Mouse (Mus musculus) left cerebral cortex, postnatal 36 days (tissue): Measurements from ENCODE around the gene Zfp784. TPM values are rescaled to one million over a fixed set of nuclear protein-coding genes. Genes with fewer than 3 reads are reported as not detected.
"Not testable (repeated sequence)": the region's sequence is repeated elsewhere in the genome, so short reads cannot be mapped to it uniquely, and the experiment has no call there.

ENCODE experiments used
- DNase-seq, 2 experiments: peaks; one replicate each; pipeline ENCODE4 v3.0.0; 2021 to 2022; ENCODE audit warnings: low spot score in 2 of 2, mixed read lengths in 1 of 2
- intact Hi-C: fragments of 180-260 bp; cut with DNase I; formaldehyde crosslinking; loops from one replicate; pipeline ENCODE4 v1.15.1; 2025
- total RNA-seq, 2 experiments: library from RNA; stranded (reverse); gene quantifications; 2 replicates each; pipeline ENCODE4 v1.2.3; 2021

Zfp784 gene
- total RNA-seq: 1 to 10 TPM; 5.3 to 5.7 TPM

DNA sequence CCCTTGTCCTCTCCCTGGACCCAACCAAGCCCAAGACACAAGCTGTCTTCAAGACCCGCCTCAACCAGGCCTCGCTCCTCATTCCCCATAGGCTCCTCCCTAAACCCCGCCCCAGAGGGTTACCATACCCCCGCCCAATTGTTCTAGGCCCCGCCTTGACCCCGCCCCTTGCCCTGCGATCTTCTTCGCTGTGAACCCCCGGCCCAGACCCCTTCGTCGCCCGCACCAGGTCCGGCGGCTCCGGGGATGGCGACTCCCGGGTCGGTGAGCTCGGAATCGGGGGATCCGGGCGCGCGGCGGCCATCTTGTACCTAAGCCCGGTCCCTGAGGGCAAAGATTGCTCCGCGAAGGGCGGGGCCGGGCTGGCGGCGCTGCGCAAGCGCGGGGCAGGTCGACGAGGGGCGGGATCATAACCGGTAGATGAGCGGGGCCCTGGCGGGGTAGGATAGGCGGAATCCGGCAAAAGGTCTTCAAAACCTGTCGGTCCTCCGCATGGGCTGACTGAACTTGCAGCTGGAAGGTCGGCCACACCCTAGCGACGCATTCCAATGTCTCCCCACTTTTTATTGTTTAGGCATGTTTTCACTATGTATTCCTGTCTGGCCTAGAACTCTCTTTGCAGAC lies at the start of gene Zfp784:
Gene Zfp784, minus strand, starts transcription at position 338 of the 624 bp plus-strand sequence.
- intact Hi-C loops: no loop called here
- peak; percentile 93 for DNase-seq

DNA sequence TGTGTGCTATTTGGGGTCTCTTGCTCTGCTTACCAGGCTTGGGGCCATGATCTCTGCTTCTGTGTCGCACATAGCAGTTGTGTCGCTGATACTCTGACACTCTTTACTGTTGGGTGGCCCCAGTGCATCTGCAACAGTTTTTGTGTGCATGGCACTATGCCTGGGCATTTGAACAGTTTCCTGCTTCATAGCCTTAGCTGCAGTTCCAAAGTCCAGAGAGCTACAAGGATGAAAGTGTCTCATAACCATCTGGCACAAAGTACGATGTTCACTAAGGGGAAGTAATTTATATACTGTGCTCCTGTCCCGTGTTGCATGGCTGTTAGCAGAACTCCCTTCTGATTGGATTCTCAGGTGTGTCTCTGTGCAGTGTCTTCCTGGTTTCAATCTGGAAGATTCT lies 49.6 kb upstream of the Zfp784 start:
- intact Hi-C loops: loop anchor here (10.0 kb wide), 1 partner anchor 1443 kb away; the partner anchor contains the start of gene Cnot3
- no peak for DNase-seq

DNA sequence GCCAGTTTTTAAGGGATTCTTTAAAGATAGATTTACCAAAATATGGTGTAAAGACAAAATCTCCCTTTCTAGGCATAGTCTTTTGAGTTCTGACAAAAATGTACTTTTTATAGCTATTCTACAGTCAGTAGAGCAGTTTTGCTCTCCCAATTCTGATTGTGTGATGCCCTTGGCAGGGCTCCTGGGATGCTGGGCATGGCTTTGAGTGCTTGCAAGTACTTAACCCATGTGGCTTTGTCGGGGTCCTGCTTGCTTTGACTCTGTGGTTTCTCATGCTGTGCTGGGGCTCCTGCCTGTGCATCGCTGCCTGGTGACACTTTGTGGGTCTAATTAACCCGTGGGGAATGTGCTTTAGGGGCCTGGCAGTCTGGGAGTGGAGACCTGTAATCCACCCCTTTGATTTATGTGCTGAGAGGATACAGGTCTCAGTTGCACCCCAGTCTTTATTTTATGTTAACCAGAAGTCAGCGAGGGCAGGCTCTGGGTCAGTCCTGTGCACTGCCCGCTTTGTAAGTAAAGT lies 48.7 kb upstream of the Zfp784 start:
- intact Hi-C loops: loop anchor here (10.0 kb wide), 1 partner anchor 1442 kb away; the partner anchor contains the start of gene Cnot3
- no peak for DNase-seq

DNA sequence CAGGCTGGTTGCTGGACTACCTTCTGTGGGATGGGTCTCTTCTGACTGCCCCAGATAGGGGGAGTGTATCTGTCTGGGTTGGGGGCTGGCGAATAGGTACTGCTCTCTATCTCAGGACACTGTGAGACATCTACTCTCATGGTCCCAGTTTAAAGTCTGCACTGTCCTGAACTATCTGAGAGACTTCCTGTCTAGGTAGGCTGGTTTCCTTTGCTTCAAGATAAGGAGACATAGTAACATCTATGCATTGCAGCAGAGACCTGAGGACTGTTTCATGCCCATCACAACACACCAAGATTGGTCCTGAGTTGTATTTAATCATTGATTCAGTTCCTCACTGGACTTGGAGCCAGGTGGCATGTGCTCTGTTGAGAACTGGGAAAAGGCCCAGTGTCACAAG lies 47.3 kb upstream of the Zfp784 start:
- intact Hi-C loops: loop anchor here (10.0 kb wide), 1 partner anchor 1441 kb away; the partner anchor contains the start of gene Cnot3

DNA sequence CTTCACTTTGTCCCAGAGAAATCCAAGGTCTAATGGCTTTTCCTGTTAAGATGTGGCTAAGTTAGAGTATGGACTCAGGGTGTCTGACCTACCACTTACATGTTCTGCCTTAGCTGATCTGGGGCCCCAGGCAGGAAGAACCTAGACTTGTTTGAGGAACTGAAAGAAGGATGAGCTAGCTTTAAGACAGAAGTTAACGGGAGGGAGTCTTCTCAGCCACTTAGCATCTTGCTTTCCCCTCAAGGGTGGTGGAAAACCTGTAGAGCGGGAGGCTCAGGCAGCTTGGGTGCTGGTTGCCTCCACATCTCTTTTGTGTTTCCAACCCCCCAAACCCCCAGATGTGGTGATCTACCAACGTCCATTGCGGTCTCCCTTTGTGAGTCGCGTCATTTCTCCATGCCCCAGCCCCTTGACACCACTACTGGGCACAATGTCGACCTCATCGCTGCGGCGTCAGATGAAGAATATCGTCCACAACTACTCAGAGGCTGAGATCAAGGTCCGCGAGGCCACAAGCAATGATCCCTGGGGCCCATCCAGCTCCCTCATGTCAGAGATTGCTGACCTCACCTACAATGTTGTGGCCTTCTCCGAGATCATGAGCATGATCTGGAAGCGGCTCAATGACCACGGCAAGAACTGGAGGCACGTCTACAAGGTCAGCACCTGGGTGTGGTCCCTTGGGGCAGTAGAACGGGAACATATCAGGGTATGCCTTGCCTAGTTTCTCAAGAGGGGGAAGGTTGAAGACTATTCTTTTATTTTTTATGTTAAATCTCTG lies 45.3 kb upstream of the Zfp784 start:
- intact Hi-C loops: loop anchor here (10.0 kb wide), 1 partner anchor 1439 kb away; the partner anchor contains the start of gene Cnot3
- no peak for DNase-seq

More for the DNA sequence above, 47.3 kb upstream of the Zfp784 start:
- no peak for DNase-seq

DNA sequence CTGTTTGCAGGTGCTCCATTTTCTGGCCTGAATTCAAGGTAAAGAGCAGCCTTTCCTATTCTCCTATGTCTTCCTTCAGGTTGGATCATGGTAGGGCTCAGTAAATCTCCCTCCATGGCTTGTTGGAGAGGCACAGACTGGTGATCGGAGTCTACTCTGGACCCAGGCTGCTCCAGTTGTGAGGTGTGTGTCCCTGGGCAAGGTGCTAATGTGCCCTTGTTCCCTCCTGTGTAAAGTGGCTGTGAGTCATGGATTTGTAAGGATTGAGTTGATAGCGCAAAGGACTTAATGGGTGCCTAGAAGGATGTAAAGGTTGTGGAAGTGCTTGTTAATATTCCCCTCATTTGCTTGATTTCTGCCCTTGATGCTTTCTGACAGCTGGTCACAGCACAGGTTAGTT lies 43.7 kb upstream of the Zfp784 start:
- no peak for DNase-seq
- intact Hi-C loops: loop anchor here (10.0 kb wide), 1 partner anchor 1437 kb away; the partner anchor contains the start of gene Cnot3

DNA sequence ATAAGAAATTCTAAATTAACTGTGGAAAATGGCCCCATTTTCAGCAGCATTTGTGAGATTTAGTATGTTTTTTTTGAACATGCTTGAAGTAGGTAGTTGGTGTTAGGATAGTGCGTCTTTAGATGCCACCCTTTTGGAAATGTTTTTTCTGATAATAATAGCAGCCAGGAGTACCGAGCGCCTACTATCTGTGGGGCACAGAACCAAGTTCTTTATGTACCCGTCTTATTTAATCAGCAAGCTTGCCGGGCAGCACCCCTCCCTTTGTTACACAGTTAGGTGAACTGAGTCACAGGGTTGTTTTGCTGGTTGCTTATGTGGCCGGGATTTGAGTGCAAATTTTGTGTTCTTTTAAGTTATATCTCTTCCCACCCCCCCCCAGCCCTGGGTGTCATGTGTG lies 43.0 kb upstream of the Zfp784 start:
- intact Hi-C loops: loop anchor here (10.0 kb wide), 1 partner anchor 1436 kb away; the partner anchor contains the start of gene Cnot3

DNA sequence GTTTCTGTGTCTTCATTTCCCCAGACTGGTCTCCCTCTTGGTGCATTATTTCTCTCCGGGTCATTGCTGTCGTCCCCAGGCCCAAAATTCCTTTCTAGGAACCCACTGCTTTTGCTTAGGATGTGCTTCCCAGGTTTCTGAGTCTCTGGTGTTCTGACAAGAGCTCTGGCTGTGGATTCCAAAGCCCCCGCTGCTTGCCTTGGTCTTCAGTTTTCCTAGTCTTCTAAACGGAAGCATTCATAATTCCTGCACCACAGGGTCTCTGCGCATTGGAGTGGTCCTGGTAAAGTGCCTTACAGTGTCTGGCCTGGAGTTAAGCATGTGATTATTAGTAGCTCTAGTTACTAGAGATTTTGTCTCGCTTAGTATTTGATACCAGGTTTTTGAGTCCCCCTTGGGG lies 42.6 kb upstream of the Zfp784 start:
- intact Hi-C loops: loop anchor here (1.0 to 10.0 kb wide), 2 partner anchors 19 to 1436 kb away; partner anchors contain the start of genes Cnot3 and U2af2

More for the DNA sequence above, 43.0 kb upstream of the Zfp784 start:
- DNase-seq: no peak

DNA sequence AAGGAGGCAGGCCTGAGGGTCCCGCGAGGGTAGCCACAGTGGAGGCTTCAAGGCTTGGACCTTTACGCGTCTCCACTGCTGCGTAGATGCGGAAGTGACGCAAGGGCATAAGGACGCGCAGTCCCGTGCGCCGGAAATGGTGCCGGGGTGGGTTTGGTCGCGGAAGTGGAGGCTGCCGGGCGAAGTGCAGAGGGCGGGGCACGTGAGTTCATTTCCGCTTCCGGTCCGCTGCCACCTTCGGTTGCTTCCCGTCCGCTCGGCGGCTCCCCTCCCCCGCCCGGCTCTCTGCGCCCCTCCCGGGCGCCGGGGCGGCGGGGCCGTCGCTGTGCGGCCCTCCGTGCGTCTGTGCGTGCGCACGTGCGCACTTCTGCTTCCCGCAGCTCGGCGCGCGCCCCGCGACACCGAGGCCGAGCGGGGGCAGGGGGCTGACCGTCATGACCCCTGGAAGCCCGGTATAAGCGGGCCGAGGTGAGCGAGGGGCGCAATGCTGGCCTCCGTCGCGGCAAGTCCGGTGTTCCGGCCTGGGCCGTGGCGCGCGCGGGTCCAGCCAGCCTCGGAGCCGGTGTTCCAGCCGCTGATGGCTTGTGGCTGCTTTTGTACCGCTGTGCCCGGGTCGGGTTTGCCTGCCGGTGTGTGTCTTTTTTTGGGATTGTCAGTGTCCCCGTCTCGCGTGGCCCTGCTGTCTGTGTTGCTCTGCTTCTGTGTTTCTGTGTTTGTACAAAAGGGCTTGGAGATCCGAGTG lies 41.9 kb upstream of the Zfp784 start, which contains the start of gene Epn1:
Gene Epn1, plus strand, starts transcription at position 226 of the 742 bp plus-strand sequence.
- intact Hi-C loops: loop anchor here (1.0 to 10.0 kb wide), 2 partner anchors 18 to 1435 kb away; partner anchors contain the start of genes Cnot3 and U2af2
- peak; percentile 97 to 98 for DNase-seq

More for the DNA sequence above, 42.6 kb upstream of the Zfp784 start:
- no peak for DNase-seq

DNA sequence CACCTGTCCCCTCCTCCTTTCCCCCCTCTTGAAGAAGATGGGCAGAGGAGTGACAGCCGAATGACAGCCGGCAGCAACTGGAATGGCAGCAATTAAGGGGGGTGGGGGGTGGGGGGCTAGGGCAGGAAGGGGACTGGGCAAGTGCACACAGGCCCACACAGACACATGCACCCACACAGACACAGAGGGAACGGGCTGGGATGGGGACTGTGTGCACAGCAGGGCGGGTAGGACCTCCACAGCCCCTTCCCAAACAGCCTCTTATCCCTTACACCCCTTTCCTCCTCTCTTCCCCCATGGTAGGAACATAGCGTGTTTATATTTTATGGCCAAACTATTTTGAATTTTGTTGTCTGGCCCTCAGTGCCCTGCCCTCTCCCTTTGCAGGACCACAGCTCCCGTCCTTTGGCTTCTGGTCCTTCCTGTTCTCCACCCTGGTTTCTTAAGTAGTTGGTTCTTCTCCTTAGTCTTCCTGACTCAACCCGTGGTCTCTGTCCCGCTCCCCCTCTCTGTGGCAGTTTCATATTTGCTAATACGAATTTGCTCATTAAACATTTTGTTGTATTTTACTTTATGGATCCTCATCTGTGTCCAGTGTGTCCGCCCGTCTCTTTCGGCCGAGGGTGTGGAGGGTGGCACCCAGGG lies 41.2 kb upstream of the Zfp784 start:
- DNase-seq: not testable (repeated sequence)
- intact Hi-C loops: loop anchor here (1.0 to 10.0 kb wide), 2 partner anchors 17 to 1435 kb away; partner anchors contain the start of genes Cnot3 and U2af2

DNA sequence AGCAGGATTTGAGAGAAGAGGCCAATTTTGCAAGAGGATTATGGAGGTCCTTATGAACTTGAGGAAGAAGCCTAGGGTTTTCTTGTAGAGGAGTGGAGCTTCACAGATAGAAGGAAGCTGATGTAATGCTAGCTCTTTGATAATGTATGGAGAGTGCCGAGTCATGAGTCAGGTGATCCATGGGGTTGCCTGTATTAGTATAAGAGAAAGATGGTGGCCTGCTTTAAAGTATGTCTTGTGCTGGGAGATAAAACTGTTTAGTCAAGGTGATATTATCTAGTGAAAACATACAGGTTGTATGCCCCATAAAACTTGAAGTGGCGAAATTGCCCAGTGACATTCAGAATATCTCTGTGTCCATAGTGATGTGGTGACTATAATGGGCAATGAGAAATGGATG lies 38.7 kb upstream of the Zfp784 start:
- DNase-seq: no peak
- intact Hi-C loops: no loop called here

DNA sequence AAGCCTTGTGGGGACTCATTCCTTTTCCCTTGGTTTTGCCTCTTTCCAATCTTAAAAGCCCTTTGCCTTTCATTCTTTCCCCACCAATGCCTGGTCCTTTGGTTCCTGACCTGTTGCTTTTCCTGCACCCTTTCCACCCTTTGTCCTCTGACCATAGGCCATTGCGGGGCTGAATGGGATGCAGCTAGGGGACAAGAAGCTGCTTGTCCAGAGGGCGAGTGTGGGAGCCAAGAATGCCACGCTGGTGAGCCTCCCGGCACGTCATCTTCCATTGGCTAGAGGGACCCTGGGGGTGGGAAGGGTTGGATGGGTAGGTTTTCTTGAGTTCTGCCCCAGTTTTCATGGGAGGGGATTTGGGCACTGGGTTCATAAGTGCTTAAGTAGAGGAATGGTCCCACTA lies 36.7 kb upstream of the Zfp784 start:
- no peak for DNase-seq
- intact Hi-C loops: no loop called here

DNA sequence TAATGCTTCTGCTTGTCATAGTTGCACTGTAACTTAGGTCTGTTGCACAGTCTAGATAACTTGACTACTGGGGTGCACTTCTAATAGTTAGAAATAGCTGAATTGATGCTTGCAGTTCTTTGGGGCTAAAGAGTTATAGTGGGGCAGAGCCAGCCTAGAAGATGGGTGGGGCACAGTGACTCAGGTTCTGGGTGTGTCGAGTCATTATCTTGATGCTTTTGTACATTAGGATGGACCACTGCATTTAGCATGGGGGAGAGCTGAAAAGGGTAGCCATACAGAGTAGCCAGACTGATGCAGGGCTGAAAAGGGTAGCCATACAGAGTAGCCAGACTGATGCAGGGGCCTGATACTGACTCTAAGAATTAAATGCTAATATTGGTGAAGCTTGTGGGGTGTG lies 35.3 kb upstream of the Zfp784 start:
- DNase-seq: no peak
- intact Hi-C loops: no loop called here

DNA sequence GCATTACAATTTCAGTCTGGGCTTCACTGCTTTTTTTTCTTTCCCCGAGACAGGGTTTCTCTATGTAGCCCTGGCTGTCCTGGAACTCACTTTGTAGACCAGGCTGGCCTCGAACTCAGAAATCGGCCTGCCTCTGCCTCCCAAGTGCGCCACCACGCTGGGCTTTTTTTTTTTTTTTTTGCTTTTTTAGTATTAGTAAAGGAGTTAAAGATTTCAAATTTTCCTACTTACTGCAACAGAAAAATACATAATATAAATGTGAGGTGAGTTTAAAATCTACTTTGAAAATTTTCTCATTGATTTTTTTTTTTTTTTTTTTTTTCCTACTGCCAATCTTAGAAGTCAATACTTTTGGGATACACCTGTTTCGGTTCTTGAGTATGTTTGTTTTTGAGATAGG lies 26.6 kb upstream of the Zfp784 start:
- intact Hi-C loops: loop anchor here (10.0 kb wide), 1 partner anchor 1370 kb away; the partner anchor contains the start of genes Mboat7 and Tsen34
- DNase-seq: no peak

DNA sequence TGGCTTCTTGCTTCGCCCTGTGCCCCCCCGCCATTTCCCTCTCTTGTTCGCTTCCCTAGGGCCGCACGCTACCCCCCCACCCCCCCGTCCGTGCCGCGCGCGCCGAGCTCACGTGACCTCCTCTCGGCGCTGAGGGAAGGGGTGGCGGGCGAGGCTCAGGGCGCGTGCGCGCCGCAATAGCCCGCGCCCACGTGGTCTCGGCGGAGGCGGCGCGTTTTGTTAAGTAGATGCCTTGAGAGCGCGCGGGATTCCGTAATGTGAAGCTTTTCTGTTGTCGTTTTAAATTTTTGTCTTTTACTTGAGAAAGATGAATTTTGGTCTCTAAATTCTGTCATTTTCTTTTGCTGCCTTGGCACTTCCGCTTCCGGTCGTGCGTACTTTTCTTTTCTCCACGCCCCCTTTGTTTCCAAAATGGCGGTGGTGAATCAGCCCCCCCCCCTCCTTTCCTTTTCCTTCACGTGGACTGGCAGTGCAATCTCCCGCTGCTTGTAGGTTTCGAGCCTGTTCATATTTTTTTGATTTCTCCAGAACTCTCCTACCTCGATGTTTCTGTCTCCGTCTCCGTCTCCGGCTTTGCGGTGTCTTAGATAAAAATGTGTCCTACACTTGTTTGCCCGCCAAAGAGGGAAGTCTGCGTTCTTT lies 24.2 kb upstream of the Zfp784 start:
- DNase-seq: no peak
- intact Hi-C loops: loop anchor here (1.0 to 10.0 kb wide), 2 partner anchors 18 to 1368 kb away; partner anchors contain the start of genes Epn1, Mboat7 and Tsen34

DNA sequence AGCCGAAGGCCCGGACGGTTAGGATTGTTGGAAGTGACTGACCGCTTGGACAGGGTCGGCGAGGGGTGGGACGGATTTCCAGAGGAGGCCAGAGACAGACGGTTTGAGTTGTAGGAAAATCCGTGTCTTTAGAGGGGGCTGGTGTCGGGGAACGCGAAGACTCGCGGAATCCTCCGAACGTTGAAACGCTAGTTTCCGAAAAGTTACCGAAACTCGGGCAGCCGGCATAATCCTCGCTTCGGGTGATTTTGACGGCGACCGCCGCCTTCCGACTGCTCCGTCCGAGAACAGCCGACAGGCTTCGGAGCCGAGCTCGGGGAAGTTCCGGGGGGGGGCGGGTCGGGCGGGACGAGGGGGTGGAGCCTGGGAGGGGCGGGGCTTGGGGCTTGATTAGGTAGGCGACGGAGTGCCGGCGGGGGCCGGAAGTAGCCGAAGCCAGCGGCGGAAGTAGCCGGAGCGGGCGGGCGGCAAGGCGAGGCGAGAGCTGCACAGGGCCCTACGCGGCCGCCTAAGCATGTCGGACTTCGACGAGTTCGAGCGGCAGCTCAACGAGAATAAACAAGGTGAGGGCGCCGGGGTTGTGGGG lies 23.6 kb upstream of the Zfp784 start, which contains the start of gene U2af2:
Gene U2af2, plus strand, starts transcription at position 370 of the 586 bp plus-strand sequence.
- intact Hi-C loops: loop anchor here (1.0 to 10.0 kb wide), 3 partner anchors 18 to 1367 kb away; partner anchors contain the start of genes Ccdc106, Epn1, Mboat7 and Tsen34
- peak; percentile 92 to 93 for DNase-seq

DNA sequence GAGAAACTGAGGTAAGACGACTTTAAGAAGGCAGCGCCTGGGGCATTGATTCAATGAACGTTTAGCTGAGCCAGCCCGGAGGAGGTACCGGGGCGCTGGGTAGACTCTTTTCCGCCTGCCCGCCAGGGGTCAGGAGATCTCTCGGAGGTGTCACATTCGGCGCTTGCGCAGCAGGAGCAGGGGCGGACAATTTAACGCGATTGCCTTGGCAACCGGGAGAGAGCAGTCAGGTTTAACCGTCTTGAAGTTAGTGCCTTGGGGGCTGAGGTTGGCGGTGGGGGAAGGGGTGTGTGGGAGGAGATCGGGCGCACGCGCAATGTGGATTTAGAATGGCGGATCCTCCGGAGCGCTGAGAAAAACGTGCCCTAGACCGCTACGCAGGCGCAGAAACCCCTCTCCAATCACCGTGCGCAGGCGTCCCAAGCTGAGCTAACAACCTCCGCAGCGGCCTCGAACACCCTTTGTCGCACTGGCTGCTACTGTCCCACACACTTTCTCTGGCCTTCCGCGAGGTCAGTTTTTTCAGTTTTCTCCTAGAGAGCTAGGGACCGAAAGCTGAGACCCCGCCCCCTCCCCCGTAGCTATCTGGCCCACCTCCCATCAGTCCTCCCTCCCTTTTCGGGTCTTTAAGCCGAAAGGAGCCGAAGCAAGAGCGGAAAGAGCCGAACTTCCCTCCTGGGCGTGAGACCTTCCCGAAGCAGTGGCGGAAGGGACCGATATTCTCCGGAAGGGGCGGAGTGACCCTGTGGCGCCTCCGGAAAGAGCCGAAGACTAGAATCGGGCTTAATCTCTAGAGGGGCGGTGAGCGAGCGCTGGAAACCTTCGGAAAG lies 22.9 kb upstream of the Zfp784 start:
- peak; percentile 98 to 99 for DNase-seq
- intact Hi-C loops: loop anchor here (2.0 to 10.0 kb wide), 2 partner anchors 40 to 1366 kb away; partner anchors contain the start of genes Ccdc106, Mboat7, Tsen34 and Zfp865
